Mouse (Mus musculus) brain, embryonic 14.5 days (tissue): ENCODE results near the gene Amy1.

Experiments
- CTCF ChIP-seq: fragments of 200-500 bp; IDR thresholded peaks from 2 replicates; pipeline ENCODE4 v1.5.1; 2012; ENCODE audit warnings: inconsistent platforms, mild to moderate bottlenecking, moderate library complexity, borderline replicate concordance; ENCODE audit not compliant: insufficient read depth, insufficient read length; ENCODE audit errors: extremely low read depth
- POLR2A ChIP-seq: fragments of 200-500 bp; IDR thresholded peaks from 2 replicates; pipeline ENCODE4 v1.6.1; 2012; ENCODE audit warnings: mild to moderate bottlenecking, inconsistent platforms, borderline replicate concordance; ENCODE audit not compliant: poor library complexity, insufficient read depth, insufficient read length, severe bottlenecking; ENCODE audit errors: extremely low read depth

DNA sequence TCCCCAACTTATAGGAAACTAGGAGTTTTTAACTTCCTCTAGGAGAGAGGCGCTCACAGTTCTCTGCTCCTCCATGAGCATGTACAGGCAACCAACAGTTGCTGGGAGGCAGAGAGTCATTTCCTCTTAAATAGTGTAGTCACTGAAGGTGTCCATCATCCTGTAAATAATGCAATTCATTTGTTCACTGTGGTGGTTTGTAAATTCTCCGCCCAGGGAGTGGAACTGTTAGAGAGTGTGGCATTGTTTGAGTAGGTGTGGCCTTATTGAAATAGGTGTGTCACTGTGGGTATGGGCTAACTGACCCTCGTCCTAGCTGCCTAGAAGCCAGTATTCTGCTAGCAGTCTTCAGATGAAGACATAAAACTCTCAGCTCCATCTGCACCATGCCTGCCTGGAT, 47.8 kb upstream of the Amy1 start:
- TF ChIP-seq CTCF (no peak), POLR2A (no peak)
